Mouse (Mus musculus): ENCODE results near the gene Lin52.

- TF ChIP-seq CTCF (IDR thresholded peaks at IDR 0.05; ENCODE audit: low read depth, low read length), result no peak
- no peak for TF ChIP-seq POLR2A (IDR thresholded peaks at IDR 0.05; ENCODE audit: borderline replicate concordance, low read depth, low read length)
Measured at GRCm38 (mm10) chr12:84506856-84507255, 55.6 kb downstream of the Lin52 start.

Measured in bone marrow macrophage, adult 2 months (primary cell).